Mouse (Mus musculus) CH12.LX (cell line): ENCODE results near the gene Bcl7b.

Experiments used
- CHD1 ChIP-seq: IDR thresholded peaks from 2 replicates; pipeline ENCODE4 v1.6.1; 2012; ENCODE audit warnings: low read depth, low read length, improper control_type of control experiment, inconsistent platforms
- CTCF ChIP-seq, 2 experiments: IDR thresholded peaks in 1 of 2; conservative IDR thresholded peaks in 1 of 2; 2 replicates each; pipeline ENCODE4 v1.5.1; 2011 to 2012; ENCODE audit warnings: low read depth in 2 of 2, low read length in 2 of 2, improper control_type of control experiment in 1 of 2, inconsistent platforms in 1 of 2, mild to moderate bottlenecking in 1 of 2, moderate library complexity in 1 of 2
- E2F4 ChIP-seq: IDR thresholded peaks from 2 replicates; pipeline ENCODE4 v1.6.1; 2011; ENCODE audit warnings: low read depth, low read length, improper control_type of control experiment; ENCODE audit not compliant: insufficient replicate concordance
- EP300 ChIP-seq: IDR thresholded peaks from 2 replicates; pipeline ENCODE4 v1.6.1; 2011; ENCODE audit warnings: low read length, improper control_type of control experiment
- HCFC1 ChIP-seq: IDR thresholded peaks from 2 replicates; pipeline ENCODE4 v1.6.1; 2012; ENCODE audit warnings: low read depth, mild to moderate bottlenecking, inconsistent platforms, low read length, improper control_type of control experiment
- JUND ChIP-seq: conservative IDR thresholded peaks from 2 replicates; pipeline ENCODE4 v1.6.1; 2011; ENCODE audit warnings: low read depth, low read length, improper control_type of control experiment
- MAZ ChIP-seq: IDR thresholded peaks from 2 replicates; pipeline ENCODE4 v1.6.1; 2012; ENCODE audit warnings: low read depth, mild to moderate bottlenecking, inconsistent platforms, low read length, improper control_type of control experiment, moderate library complexity
- NRF1 ChIP-seq: IDR thresholded peaks from 2 replicates; pipeline ENCODE4 v1.6.1; 2014; ENCODE audit warnings: low read depth, mild to moderate bottlenecking, inconsistent platforms, low read length, improper control_type of control experiment, moderate library complexity
- POLR2A ChIP-seq: IDR thresholded peaks from 2 replicates; pipeline ENCODE4 v1.6.1; 2011; ENCODE audit warnings: low read depth, mild to moderate bottlenecking, improper control_type of control experiment, low read length
- POLR2AphosphoS2 ChIP-seq: IDR thresholded peaks from 2 replicates; pipeline ENCODE4 v1.6.1; 2011; ENCODE audit warnings: low read depth, low read length, improper control_type of control experiment
- SMC3 ChIP-seq: IDR thresholded peaks from 2 replicates; pipeline ENCODE4 v1.6.1; 2011; ENCODE audit warnings: low read depth, low read length, improper control_type of control experiment
- TCF12 ChIP-seq: IDR thresholded peaks from 2 replicates; pipeline ENCODE4 v1.6.1; 2014; ENCODE audit warnings: low read depth, mild to moderate bottlenecking, inconsistent platforms, low read length, improper control_type of control experiment
- UBTF ChIP-seq: IDR thresholded peaks from 2 replicates; pipeline ENCODE4 v1.6.1; 2012; ENCODE audit warnings: low read depth, mild to moderate bottlenecking, inconsistent platforms, low read length, improper control_type of control experiment, moderate library complexity
- ZC3H11A ChIP-seq: IDR thresholded peaks from 2 replicates; pipeline ENCODE4 v1.6.1; 2012; ENCODE audit warnings: low read depth, mild to moderate bottlenecking, inconsistent platforms, low read length, improper control_type of control experiment

- no peak for TF ChIP-seq MAZ
- TF ChIP-seq POLR2A = no peak
- no peak for TF ChIP-seq E2F4
- TF ChIP-seq ZC3H11A = no peak
- TF ChIP-seq EP300 = no peak
- TF ChIP-seq CTCF (conservative IDR thresholded peaks at IDR 0.05 in 1 of 2, IDR thresholded peaks at IDR 0.05 in 1 of 2; ENCODE audit: low read depth in 2 of 2, low read length in 2 of 2) = no peak
- TF ChIP-seq UBTF = no peak
- TF ChIP-seq TCF12 = no peak
- TF ChIP-seq NRF1 = no peak
- no peak for TF ChIP-seq POLR2AphosphoS2
- TF ChIP-seq JUND = no peak
- TF ChIP-seq SMC3 = no peak
- TF ChIP-seq HCFC1 = no peak
- TF ChIP-seq CHD1 = no peak
Observed at GRCm38 (mm10) chr5:135186231-135186620, 18.1 kb downstream of the Bcl7b start.
